Mouse (Mus musculus) myocyte (in vitro differentiated cells): ENCODE measurements around the gene Mgat5b. TPM values are rescaled to one million over a fixed set of nuclear protein-coding genes. Genes with fewer than 3 reads are reported as not detected.
A peak's percentile ranks its signal among the peaks of the same experiment; 100 is the strongest.

Experiments
- H3K27me3 ChIP-seq: one replicate; pipeline ENCODE4 v1.6.1; 2011; ENCODE audit not compliant: control insufficient read depth, insufficient read depth, insufficient read length
- H3K36me3 ChIP-seq: one replicate; pipeline ENCODE4 v1.6.1; 2011; ENCODE audit not compliant: control insufficient read depth, insufficient read depth
- H3K4me2 ChIP-seq: one replicate; pipeline ENCODE4 v1.6.1; 2011; ENCODE audit warnings: low read depth, control low read depth
- H3K4me3 ChIP-seq: one replicate; pipeline ENCODE4 v1.5.1; 2011; ENCODE audit warnings: mild to moderate bottlenecking, control low read depth, moderate library complexity
- H3K79me2 ChIP-seq: one replicate; pipeline ENCODE4 v1.6.1; 2011; ENCODE audit not compliant: control insufficient read depth, insufficient read depth
- H3ac ChIP-seq: one replicate; pipeline ENCODE4 v1.6.1; 2011; ENCODE audit not compliant: control insufficient read depth, insufficient read length
- CEBPB ChIP-seq: IDR thresholded peaks from 2 replicates; pipeline ENCODE4 v1.6.1; 2011; ENCODE audit warnings: mild to moderate bottlenecking, moderate library complexity; ENCODE audit not compliant: poor library complexity, insufficient read depth, severe bottlenecking
- E2F4 ChIP-seq: IDR thresholded peaks from one replicate; pipeline ENCODE4 v1.6.1; 2011; ENCODE audit warnings: mild to moderate bottlenecking, control low read depth, moderate library complexity; ENCODE audit not compliant: insufficient read depth
- MAX ChIP-seq: IDR thresholded peaks from one replicate; pipeline ENCODE4 v1.6.1; 2011; ENCODE audit warnings: low read depth, mild to moderate bottlenecking, control low read depth
- MYOD1 ChIP-seq, 3 experiments: IDR thresholded peaks; one replicate each; pipeline ENCODE4 v1.6.1; 2011; ENCODE audit warnings: control low read depth in 2 of 3, low read depth in 2 of 3, mild to moderate bottlenecking in 2 of 3, moderate library complexity in 1 of 3; ENCODE audit not compliant: insufficient read length in 2 of 3, control insufficient read depth in 1 of 3
- MYOG ChIP-seq, 3 experiments: IDR thresholded peaks; one replicate each; pipeline ENCODE4 v1.6.1; 2011; ENCODE audit warnings: control low read depth in 2 of 3, low read depth in 2 of 3, mild to moderate bottlenecking in 2 of 3; ENCODE audit not compliant: insufficient read length in 2 of 3, control insufficient read depth in 1 of 3, insufficient read depth in 1 of 3
- POLR2A ChIP-seq: IDR thresholded peaks from one replicate; pipeline ENCODE4 v1.6.1; 2011; ENCODE audit warnings: low read depth, mild to moderate bottlenecking, control low read depth, moderate library complexity; ENCODE audit not compliant: insufficient read length
- POLR2AphosphoS2 ChIP-seq: IDR thresholded peaks from one replicate; pipeline ENCODE4 v1.6.1; 2011; ENCODE audit warnings: low read depth, control low read depth; ENCODE audit not compliant: insufficient read length
- REST ChIP-seq: IDR thresholded peaks from one replicate; pipeline ENCODE4 v1.6.1; 2011; ENCODE audit warnings: mild to moderate bottlenecking, control low read depth, moderate library complexity; ENCODE audit not compliant: insufficient read depth, insufficient read length
- SRF ChIP-seq: IDR thresholded peaks from one replicate; pipeline ENCODE4 v1.6.1; 2011; ENCODE audit warnings: low read depth; ENCODE audit not compliant: control insufficient read depth, insufficient read length
- TCF12 ChIP-seq: IDR thresholded peaks from one replicate; pipeline ENCODE4 v1.6.1; 2011; ENCODE audit warnings: mild to moderate bottlenecking, control low read depth; ENCODE audit not compliant: poor library complexity, insufficient read depth, severe bottlenecking
- TCF3 ChIP-seq: IDR thresholded peaks from one replicate; pipeline ENCODE4 v1.6.1; 2011; ENCODE audit warnings: low read depth, control low read depth; ENCODE audit not compliant: insufficient read length
- USF1 ChIP-seq: IDR thresholded peaks from one replicate; pipeline ENCODE4 v1.6.1; 2011; ENCODE audit warnings: low read depth, mild to moderate bottlenecking, control low read depth, moderate library complexity
- polyA plus RNA-seq: library from polyadenylated mRNA; unstranded; fragments of >200 nt; fragmentation: generic; extraction: Trizol; gene quantifications from one replicate; pipeline ENCODE4 v1.2.1, GENCODE M21; 2012; ENCODE audit warnings: missing spikeins

Mgat5b gene
- polyA plus RNA-seq, 1 experiment, result not detected

GRCm38 (mm10) chr11:116920746-116921145 is 2.1 kb downstream of the Mgat5b start:
- Histone ChIP-seq H3ac (no peak overlapping the region), H3K4me3 (no peak overlapping the region), H3K4me2 (no peak overlapping the region), H3K27me3 (peaks cover 81% of the 10 kb centered on the region), H3K36me3 (no peaks in the 10 kb centered on the region), H3K79me2 (no peaks in the 10 kb centered on the region)
- TF ChIP-seq REST (peak; percentile 80), MAX (no peak), MYOD1 (IDR thresholded peaks at IDR 0.05; ENCODE audit: control insufficient read depth in 1 of 3, insufficient read length in 2 of 3, low read depth in 2 of 3) (no peak), CEBPB (no peak), TCF12 (no peak), TCF3 (no peak), E2F4 (no peak)

- Histone ChIP-seq H3K79me2 (no peaks in the 10 kb centered on the region), H3K4me3 (no peak overlapping the region), H3ac (no peak overlapping the region), H3K4me2 (no peak overlapping the region), H3K36me3 (no peaks in the 10 kb centered on the region), H3K27me3 (peaks cover 78% of the 10 kb centered on the region)
- peak in 1 of 3 experiments; percentile 28 for TF ChIP-seq MYOD1 (IDR thresholded peaks at IDR 0.05; ENCODE audit: control insufficient read depth in 1 of 3, insufficient read length in 2 of 3, low read depth in 2 of 3)
- TF ChIP-seq POLR2AphosphoS2, result no peak
- TF ChIP-seq POLR2A, result no peak
- peak in 1 of 3 experiments; percentile 14 for TF ChIP-seq MYOG (IDR thresholded peaks at IDR 0.05; ENCODE audit: control insufficient read depth in 1 of 3, insufficient read depth in 1 of 3, insufficient read length in 2 of 3, low read depth in 2 of 3)
These were observed 3.4 kb downstream of the Mgat5b start for GRCm38 (mm10) chr11:116922058-116922457.

GRCm38 (mm10) chr11:116928031-116928430 is 9.4 kb downstream of the Mgat5b start:
- H3K4me2 ChIP-seq, result no peak overlapping the region
- H3K36me3 ChIP-seq, result no peaks in the 10 kb centered on the region
- peaks cover 87% of the 10 kb centered on the region for H3K27me3 ChIP-seq
- H3K79me2 ChIP-seq, result no peaks in the 10 kb centered on the region
- TF ChIP-seq MYOD1 (IDR thresholded peaks at IDR 0.05; ENCODE audit: control insufficient read depth in 1 of 3, insufficient read length in 2 of 3, low read depth in 2 of 3), result no peak
- no peak for TF ChIP-seq POLR2A
- no peak for TF ChIP-seq TCF12
- TF ChIP-seq CEBPB, result no peak
- TF ChIP-seq TCF3, result no peak
- no peak for TF ChIP-seq USF1
- TF ChIP-seq POLR2AphosphoS2, result no peak
- no peak for TF ChIP-seq MYOG (IDR thresholded peaks at IDR 0.05; ENCODE audit: control insufficient read depth in 1 of 3, insufficient read depth in 1 of 3, insufficient read length in 2 of 3, low read depth in 2 of 3)
- TF ChIP-seq SRF, result no peak
- TF ChIP-seq E2F4, result no peak
- no peak overlapping the region for H3K4me3 ChIP-seq
- no peak overlapping the region for H3ac ChIP-seq

- Histone ChIP-seq H3K36me3 (no peaks in the 10 kb centered on the region), H3K79me2 (no peaks in the 10 kb centered on the region), H3ac (no peak overlapping the region), H3K4me2 (no peak overlapping the region), H3K4me3 (no peak overlapping the region), H3K27me3 (peaks cover 85% of the 10 kb centered on the region)
- TF ChIP-seq POLR2AphosphoS2, result no peak
- TF ChIP-seq REST, result no peak
- TF ChIP-seq SRF, result no peak
- no peak for TF ChIP-seq TCF3
- TF ChIP-seq CEBPB, result no peak
- no peak for TF ChIP-seq MYOD1 (IDR thresholded peaks at IDR 0.05; ENCODE audit: control insufficient read depth in 1 of 3, insufficient read length in 2 of 3, low read depth in 2 of 3)
These were observed 16.2 kb downstream of the Mgat5b start for GRCm38 (mm10) chr11:116934862-116935261.

GRCm38 (mm10) chr11:116935354-116935753 is 16.7 kb downstream of the Mgat5b start:
- H3K4me2 ChIP-seq, result no peak overlapping the region
- H3K36me3 ChIP-seq, result no peaks in the 10 kb centered on the region
- no peak overlapping the region for H3ac ChIP-seq
- TF ChIP-seq POLR2AphosphoS2 (no peak), POLR2A (no peak), REST (no peak), CEBPB (no peak), MAX (no peak), E2F4 (no peak), TCF12 (no peak)
- H3K79me2 ChIP-seq, result no peaks in the 10 kb centered on the region
- peaks cover 84% of the 10 kb centered on the region for H3K27me3 ChIP-seq
- no peak overlapping the region for H3K4me3 ChIP-seq
